Mouse (Mus musculus) kidney, embryonic 15.5 days (tissue): ENCODE data around the gene Pot1a. TPM values are rescaled to one million over a fixed set of nuclear protein-coding genes. Genes with fewer than 3 reads are reported as not detected.

Source experiments
- ATAC-seq: fragments of 200-750 bp; cut with Nextera tagmentation; replicated peaks from 2 replicates; pipeline ENCODE4 v1.8.0; 2017; ENCODE audit warnings: moderate TSS enrichment; ENCODE audit not compliant: low FRiP score
- H3K27ac ChIP-seq: fragments of 300-500 bp; sonication (generic); 2 replicates; pipeline ENCODE4 v1.5.1; 2015; ENCODE audit warnings: mild to moderate bottlenecking, inconsistent platforms
- H3K27me3 ChIP-seq: fragments of 300-500 bp; sonication (generic); 2 replicates; pipeline ENCODE4 v1.6.1; 2015; ENCODE audit warnings: inconsistent platforms
- H3K36me3 ChIP-seq: fragments of 300-500 bp; sonication (generic); 2 replicates; pipeline ENCODE4 v1.6.1; 2015; ENCODE audit warnings: inconsistent platforms
- H3K4me1 ChIP-seq: fragments of 300-500 bp; sonication (generic); 2 replicates; pipeline ENCODE4 v1.6.1; 2015; ENCODE audit warnings: inconsistent platforms
- H3K4me2 ChIP-seq: fragments of 300-500 bp; sonication (generic); 2 replicates; pipeline ENCODE4 v1.6.1; 2015; ENCODE audit warnings: moderate library complexity, mild to moderate bottlenecking, inconsistent platforms
- H3K4me3 ChIP-seq: fragments of 300-500 bp; sonication (generic); replicated peaks from 2 replicates; pipeline ENCODE4 v1.5.1; 2015; ENCODE audit warnings: mild to moderate bottlenecking, inconsistent platforms
- H3K9ac ChIP-seq: fragments of 300-500 bp; sonication (generic); 2 replicates; pipeline ENCODE4 v1.6.1; 2015; ENCODE audit warnings: mild to moderate bottlenecking, inconsistent platforms
- H3K9me3 ChIP-seq: fragments of 300-500 bp; sonication (generic); replicated peaks from 2 replicates; pipeline ENCODE4 v1.6.1; 2016; ENCODE audit warnings: inconsistent platforms
- WGBS: fragments of 180-500 bp; shearing (Covaris S2); methylation state at CpG from one replicate; pipeline ENCODE4 v1.1.7; 2015; ENCODE audit warnings: mixed read lengths; 5-methylcytosine and 5-hydroxymethylcytosine counted together
- polyA plus RNA-seq: library from polyadenylated mRNA; unstranded; fragments of >200 nt; fragmentation: Nextera tagmentation; extraction: Ambion mirVana; gene quantifications from 2 replicates; pipeline ENCODE4 v1.2.1, GENCODE M21; 2015

Gene Pot1a
- 29.3 and 34.0 TPM in 2 replicates for polyA plus RNA-seq

DNA sequence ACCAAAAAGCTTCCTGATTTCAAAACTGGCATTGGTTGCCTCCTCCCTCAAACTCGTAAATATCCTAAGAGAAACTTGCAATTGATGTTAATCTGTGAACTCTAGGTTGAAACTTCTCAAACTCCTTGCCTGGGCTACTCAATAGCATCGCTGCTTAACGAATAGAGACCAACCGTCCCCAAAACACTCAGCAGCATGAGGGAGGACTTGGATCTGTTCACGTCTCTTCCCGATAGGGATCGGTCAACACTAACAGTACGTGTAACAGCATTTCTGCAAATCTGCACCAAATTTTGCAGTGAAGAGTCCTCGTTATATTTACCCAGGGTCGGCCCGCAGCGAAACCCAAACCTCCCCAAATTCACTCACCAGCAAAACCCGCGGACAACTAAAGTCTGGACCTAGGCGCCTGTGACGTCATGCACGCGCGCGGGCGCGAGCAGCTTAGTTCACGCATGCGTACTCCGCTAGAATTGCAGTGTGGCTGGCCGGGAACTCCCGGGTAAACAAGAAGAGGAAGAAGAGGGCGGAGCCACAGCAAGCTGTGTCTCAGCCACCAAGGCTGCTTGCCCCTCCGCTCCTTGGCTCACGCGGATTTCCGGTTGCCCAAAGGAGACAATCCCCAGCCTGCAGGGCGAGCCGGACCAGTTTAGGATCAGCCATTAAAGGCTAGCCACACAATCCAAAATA is at the start of gene Pot1a:
Gene Pot1a (minus strand): TSS at position 441 of the 690 bp plus-strand sequence.
- Histone ChIP-seq H3K36me3 (peaks cover 9% of the 10 kb centered on the region; the same call in 1 of the 2 replicates), H3K9me3 (no peaks in the 10 kb centered on the region), H3K9ac (peak within 1 kb of the TSS; percentile 63), H3K4me2 (peak within 1 kb of the TSS; percentile 61), H3K4me1 (peaks cover 5% of the 10 kb centered on the region; the same call in 1 of the 2 replicates), H3K27ac (peak within 1 kb of the TSS; percentile 85), H3K27me3 (no peaks in the 10 kb centered on the region), H3K4me3 (peak within 1 kb of the TSS; percentile 67)
- peak; percentile 100 for ATAC-seq
- under 1% methylated on average over 34 of the region's 34 CpGs for WGBS

DNA sequence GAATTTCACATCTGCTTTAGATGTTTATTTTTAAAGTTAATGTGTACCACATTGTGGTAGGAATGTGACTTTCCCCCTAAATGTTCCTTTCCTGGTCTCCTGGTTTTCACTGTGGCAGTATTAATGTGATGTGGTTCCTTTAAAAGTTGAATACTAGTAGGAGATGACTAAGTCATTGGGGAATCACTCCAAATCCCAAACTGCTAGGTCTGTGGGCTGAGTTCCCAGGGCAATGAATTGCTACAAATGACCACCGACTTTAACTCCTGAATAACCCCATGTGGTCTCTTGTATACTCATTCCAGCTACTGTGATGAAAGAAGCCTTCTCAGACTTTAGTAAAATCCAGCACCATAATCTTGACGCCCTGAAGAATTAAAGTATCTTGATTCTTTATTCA is 27.2 kb upstream of the Pot1a start:
- H3K27ac ChIP-seq = no peak overlapping the region
- H3K9me3 ChIP-seq = no peaks in the 10 kb centered on the region
- WGBS = 50% methylated on average over 2 of the region's 2 CpGs
- no peak overlapping the region for H3K9ac ChIP-seq
- no peak overlapping the region for H3K4me3 ChIP-seq
- no peaks in the 10 kb centered on the region for H3K36me3 ChIP-seq
- no peaks in the 10 kb centered on the region for H3K27me3 ChIP-seq
- no peaks in the 10 kb centered on the region for H3K4me1 ChIP-seq
- H3K4me2 ChIP-seq = no peak overlapping the region
- ATAC-seq = no peak

DNA sequence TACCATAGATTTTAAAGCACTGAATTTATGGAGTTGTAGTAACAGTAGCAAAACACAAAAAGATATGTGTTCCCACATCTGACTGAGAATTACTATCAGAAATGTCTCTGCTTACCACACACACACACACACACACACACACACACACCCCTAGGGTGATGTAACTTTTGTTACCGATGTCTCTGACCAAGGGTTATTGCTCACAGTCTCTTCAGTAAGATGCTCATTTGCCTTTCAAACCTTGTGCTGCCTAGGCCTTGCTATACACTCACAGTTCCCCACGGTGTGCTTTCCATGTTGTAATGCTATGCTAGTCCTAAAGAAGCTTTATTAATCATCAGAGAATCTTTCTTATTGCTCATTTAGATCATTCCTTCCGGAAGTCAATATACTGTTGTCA is 3.0 kb downstream of the Pot1a start:
- ATAC-seq = no peak
- WGBS = 96% methylated on average over 3 of the region's 3 CpGs
- peaks cover 12% of the 10 kb centered on the region; the same call in 1 of the 2 replicates for H3K36me3 ChIP-seq

GRCm38 (mm10) chr6:25802269-25802668 is 6.8 kb downstream of the Pot1a start:
- H3K4me2 ChIP-seq = no peak overlapping the region
- WGBS = 55% methylated on average over 3 of the region's 3 CpGs

More for the DNA sequence above, 3.0 kb downstream of the Pot1a start:
- no peak overlapping the region for H3K4me2 ChIP-seq
- no peaks in the 10 kb centered on the region for H3K27me3 ChIP-seq
- no peak overlapping the region for H3K9ac ChIP-seq
- no peak overlapping the region for H3K4me3 ChIP-seq
- H3K9me3 ChIP-seq = no peaks in the 10 kb centered on the region
- H3K27ac ChIP-seq = no peak overlapping the region
- peaks cover 5% of the 10 kb centered on the region; the same call in 1 of the 2 replicates for H3K4me1 ChIP-seq

DNA sequence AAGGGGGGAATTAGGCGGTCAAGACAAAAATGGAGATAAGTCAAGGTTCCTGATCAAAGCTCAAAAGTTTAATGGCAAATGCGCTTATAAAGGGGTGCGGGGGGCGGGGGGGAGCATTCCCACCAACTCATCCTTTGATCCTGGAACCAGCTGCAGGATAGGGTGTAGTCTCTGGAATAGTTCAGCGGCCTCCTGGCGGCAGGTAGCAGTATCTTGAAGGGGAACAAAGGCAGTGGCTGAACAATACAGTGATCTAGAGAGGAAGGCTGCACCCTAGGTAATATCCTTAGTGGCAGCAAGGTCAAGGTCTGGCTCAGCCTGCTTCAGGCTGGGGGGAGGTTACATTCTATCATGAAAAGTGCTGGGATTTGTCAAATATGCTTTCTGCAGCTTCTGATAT is 7.8 kb downstream of the Pot1a start:
- no peaks in the 10 kb centered on the region for H3K4me1 ChIP-seq
- ATAC-seq = no peak
- no peaks in the 10 kb centered on the region for H3K27me3 ChIP-seq
- H3K4me2 ChIP-seq = no peak overlapping the region
- no peak overlapping the region for H3K9ac ChIP-seq
- no peaks in the 10 kb centered on the region for H3K9me3 ChIP-seq
- no peak overlapping the region for H3K4me3 ChIP-seq
- no peak overlapping the region for H3K27ac ChIP-seq
- 76% methylated on average over 6 of the region's 6 CpGs for WGBS
- peaks cover 31% of the 10 kb centered on the region; the same call in 1 of the 2 replicates for H3K36me3 ChIP-seq

More at GRCm38 (mm10) chr6:25802269-25802668, 6.8 kb downstream of the Pot1a start:
- Histone ChIP-seq H3K36me3 (peaks cover 25% of the 10 kb centered on the region; the same call in 1 of the 2 replicates), H3K4me3 (no peak overlapping the region), H3K4me1 (peaks cover under 1% of the 10 kb centered on the region; the same call in 1 of the 2 replicates), H3K27me3 (no peaks in the 10 kb centered on the region), H3K9ac (no peak overlapping the region), H3K9me3 (no peaks in the 10 kb centered on the region), H3K27ac (no peak overlapping the region)
- ATAC-seq = no peak

DNA sequence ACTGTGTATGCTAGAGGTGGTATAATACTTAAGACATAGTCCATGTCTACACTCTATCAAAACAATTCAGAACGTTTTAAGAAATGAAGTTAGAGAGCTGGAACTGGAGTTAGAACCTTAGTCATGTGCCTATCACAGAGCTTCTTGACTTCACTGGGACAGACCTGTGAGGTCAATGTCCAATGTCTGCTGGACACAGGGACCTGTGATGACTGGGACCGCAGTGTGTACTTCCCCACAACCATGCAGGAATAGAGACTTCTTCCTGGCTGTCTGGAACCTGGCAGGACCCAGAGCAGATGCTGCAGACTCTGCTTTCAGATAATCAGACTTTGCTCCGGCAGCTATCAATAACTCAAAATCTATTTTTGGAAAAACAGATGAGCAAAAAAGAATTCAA is 40.8 kb downstream of the Pot1a start:
- no peak for ATAC-seq
- Histone ChIP-seq H3K27ac (no peak overlapping the region), H3K4me3 (no peak overlapping the region), H3K27me3 (no peaks in the 10 kb centered on the region), H3K4me2 (no peak overlapping the region), H3K36me3 (peaks cover 54% of the 10 kb centered on the region), H3K9me3 (no peaks in the 10 kb centered on the region), H3K4me1 (no peaks in the 10 kb centered on the region), H3K9ac (no peak overlapping the region)
- WGBS = 82% methylated on average over 3 of the region's 3 CpGs

GRCm38 (mm10) chr6:25767552-25767951 is 41.5 kb downstream of the Pot1a start:
- peaks cover 58% of the 10 kb centered on the region for H3K36me3 ChIP-seq
- H3K27ac ChIP-seq = no peak overlapping the region
- WGBS = 93% methylated on average over 8 of the region's 8 CpGs
- H3K9me3 ChIP-seq = no peaks in the 10 kb centered on the region
- H3K9ac ChIP-seq = no peak overlapping the region
- no peak overlapping the region for H3K4me2 ChIP-seq
- no peak for ATAC-seq
- H3K4me3 ChIP-seq = no peak overlapping the region
- H3K27me3 ChIP-seq = no peaks in the 10 kb centered on the region
- H3K4me1 ChIP-seq = no peaks in the 10 kb centered on the region

GRCm38 (mm10) chr6:25767073-25767472 is 42.0 kb downstream of the Pot1a start:
- 0 out of 2 replicates have a peak, but pooled peaks have one; percentile 46 for ATAC-seq
- no peaks in the 10 kb centered on the region for H3K27me3 ChIP-seq
- no peak overlapping the region for H3K4me3 ChIP-seq
- H3K27ac ChIP-seq = no peak overlapping the region
- H3K4me2 ChIP-seq = no peak overlapping the region
- no peak overlapping the region for H3K9ac ChIP-seq
- H3K36me3 ChIP-seq = peaks cover 63% of the 10 kb centered on the region
- 73% methylated on average over 7 of the region's 7 CpGs for WGBS
- no peaks in the 10 kb centered on the region for H3K4me1 ChIP-seq
- no peaks in the 10 kb centered on the region for H3K9me3 ChIP-seq

DNA sequence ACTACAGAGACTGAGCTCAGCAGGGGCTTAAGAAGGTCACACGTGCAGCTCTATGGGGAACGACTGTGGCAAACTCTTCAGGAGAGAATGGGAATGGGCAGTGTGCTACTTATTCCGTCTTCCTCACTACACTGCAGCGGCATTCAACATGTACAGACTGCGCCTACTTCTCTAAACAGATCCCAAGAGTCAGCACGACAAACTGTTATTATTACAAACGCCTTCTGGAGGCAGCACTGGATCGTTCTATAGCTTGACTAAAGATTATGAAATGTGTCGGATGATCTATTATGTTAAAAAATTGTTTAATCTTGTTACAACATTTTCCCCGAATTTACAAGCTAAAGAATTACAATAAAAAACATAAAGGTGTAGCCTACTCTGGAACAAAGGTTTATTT is 42.8 kb downstream of the Pot1a start:
- Histone ChIP-seq H3K4me3 (no peak overlapping the region), H3K4me2 (no peak overlapping the region), H3K9me3 (no peaks in the 10 kb centered on the region), H3K36me3 (peaks cover 66% of the 10 kb centered on the region), H3K27me3 (no peaks in the 10 kb centered on the region), H3K9ac (no peak overlapping the region), H3K4me1 (no peaks in the 10 kb centered on the region), H3K27ac (no peak overlapping the region)
- WGBS = 89% methylated on average over 10 of the region's 10 CpGs
- ATAC-seq = no peak

DNA sequence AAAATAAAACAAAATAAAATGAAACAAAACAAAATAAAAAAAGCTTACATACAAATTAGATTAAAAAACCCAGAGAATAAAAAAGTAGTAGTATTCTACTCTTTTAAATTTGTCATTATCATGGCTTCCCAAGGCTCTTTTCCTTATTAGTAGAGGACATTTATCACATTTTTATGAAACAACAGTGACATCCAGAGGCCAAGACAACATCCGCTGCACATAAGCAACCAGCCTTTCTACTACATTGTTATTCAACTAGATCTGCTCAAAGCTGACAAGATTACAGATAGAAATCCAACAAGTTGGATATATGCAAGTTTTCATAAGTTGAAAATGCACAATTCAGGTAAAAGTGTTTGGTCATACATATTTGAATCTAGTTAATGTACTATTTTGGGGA is 56.4 kb downstream of the Pot1a start:
- Histone ChIP-seq H3K27ac (no peak overlapping the region), H3K9ac (no peak overlapping the region), H3K4me3 (no peak overlapping the region), H3K9me3 (no peaks in the 10 kb centered on the region), H3K4me2 (no peak overlapping the region), H3K27me3 (no peaks in the 10 kb centered on the region), H3K36me3 (peaks cover 44% of the 10 kb centered on the region), H3K4me1 (no peaks in the 10 kb centered on the region)
- ATAC-seq = no peak
- WGBS = 91% methylated on average over 1 of the region's 1 CpGs

DNA sequence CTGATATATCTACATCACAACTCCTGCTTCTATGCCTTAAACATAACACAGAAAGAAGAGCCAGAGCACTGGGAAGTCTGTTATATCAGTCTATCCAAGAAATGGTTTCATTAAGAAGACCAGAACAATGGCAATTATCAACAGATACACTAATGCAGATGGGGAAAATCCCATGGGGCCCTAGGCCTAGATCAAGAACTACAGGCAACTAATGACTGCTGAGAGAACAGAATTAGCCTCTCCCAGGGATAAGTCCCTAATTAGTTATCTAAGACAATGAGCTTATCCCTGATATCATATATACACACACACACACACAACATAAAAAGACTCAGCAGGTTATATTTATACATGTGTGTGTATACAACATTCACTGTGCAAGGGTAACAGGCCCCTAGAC is 72.5 kb downstream of the Pot1a start:
- Histone ChIP-seq H3K9me3 (no peaks in the 10 kb centered on the region), H3K36me3 (no peaks in the 10 kb centered on the region), H3K9ac (no peak overlapping the region), H3K27me3 (no peaks in the 10 kb centered on the region), H3K4me3 (no peak overlapping the region), H3K27ac (no peak overlapping the region), H3K4me2 (no peak overlapping the region), H3K4me1 (no peaks in the 10 kb centered on the region)
- no peak for ATAC-seq

DNA sequence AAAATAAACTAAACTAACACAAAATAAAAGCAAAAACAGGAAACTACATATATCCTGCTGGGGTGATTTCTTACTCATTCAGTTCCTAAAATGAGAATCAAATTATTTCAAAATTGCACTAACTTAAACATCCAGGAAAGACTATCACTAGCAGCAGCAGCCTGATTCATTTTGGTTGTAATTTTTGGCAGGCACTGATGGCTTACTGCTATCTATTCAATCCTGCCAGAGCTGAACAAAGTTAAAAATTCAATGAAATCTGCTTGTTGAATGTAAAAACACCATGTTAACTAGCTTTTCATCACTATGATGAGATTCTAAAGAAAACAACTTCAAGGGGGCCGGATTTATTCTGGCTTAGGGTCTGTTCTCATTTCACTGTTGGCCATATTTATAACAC is 82.5 kb downstream of the Pot1a start:
- Histone ChIP-seq H3K27ac (no peak overlapping the region), H3K4me3 (no peak overlapping the region), H3K9ac (no peak overlapping the region), H3K9me3 (no peaks in the 10 kb centered on the region), H3K4me2 (no peak overlapping the region), H3K27me3 (no peaks in the 10 kb centered on the region), H3K36me3 (no peaks in the 10 kb centered on the region), H3K4me1 (no peaks in the 10 kb centered on the region)
- ATAC-seq = no peak
- WGBS = 89% methylated on average over 1 of the region's 1 CpGs

DNA sequence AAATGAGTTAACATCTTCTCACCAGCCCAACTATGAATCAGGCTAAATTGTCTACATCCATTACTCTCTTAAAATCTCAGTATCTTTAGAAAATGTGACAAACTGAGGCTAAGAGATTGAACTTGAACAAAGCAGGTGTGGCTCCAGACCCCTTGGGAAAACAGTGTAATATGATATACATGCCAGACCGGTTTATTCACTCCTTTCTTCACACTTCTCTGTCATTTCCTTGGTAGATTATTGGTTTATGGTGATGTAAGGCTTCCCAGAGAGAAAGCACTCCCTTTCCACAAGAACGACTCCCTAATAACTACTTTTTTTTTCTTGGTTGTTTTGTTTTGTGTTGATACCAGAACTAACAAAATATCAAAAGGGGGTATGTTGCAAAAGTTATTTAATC is 98.4 kb downstream of the Pot1a start:
- Histone ChIP-seq H3K4me1 (no peaks in the 10 kb centered on the region), H3K4me2 (no peak overlapping the region), H3K4me3 (no peak overlapping the region), H3K36me3 (no peaks in the 10 kb centered on the region), H3K9ac (no peak overlapping the region), H3K9me3 (no peaks in the 10 kb centered on the region), H3K27me3 (no peaks in the 10 kb centered on the region), H3K27ac (no peak overlapping the region)
- WGBS = 8% methylated on average over 2 of the region's 2 CpGs
- no peak for ATAC-seq
